In genomic region chr1:155348491-155348890, GRCm38 (mm10) we compare ENCODE assay signal across 24 mouse cellular contexts.
DNase-seq lines count a peak whose midpoint lies in the region; ATAC-seq and TF ChIP-seq lines count a peak whose summit lies in the region.
"Had no signal": no experiment of that assay in that cellular context is flagged by ENCODE, and none has a peak within 500 bp of the region (broad histone marks: within the 10 kb centered on the region; RNA-seq: fewer than 3 reads in every experiment).

No protein-coding gene starts in this region.

- H3K27ac ChIP-seq in forebrain, embryonic 16.5 days (ENCODE audit: low read length) = peak overlapping the region; percentile 51
- no peak overlapping the region for H3K27ac ChIP-seq in forebrain, postnatal 0 days (ENCODE audit: low read depth, low read length)
- H3K27ac ChIP-seq: forebrain, embryonic 12.5 days; heart, adult 2 months; heart, embryonic 10.5 days; heart, embryonic 13.5 days; hindbrain, embryonic 14.5 days; hindbrain, postnatal 0 days had no signal

- H3K4me2 ChIP-seq in forebrain, embryonic 16.5 days (ENCODE audit: low read length) = no peak overlapping the region
- no peak overlapping the region for H3K4me2 ChIP-seq in forebrain, postnatal 0 days (ENCODE audit: low read depth)
- H3K4me2 ChIP-seq: forebrain, embryonic 12.5 days; heart, embryonic 13.5 days; hindbrain, embryonic 14.5 days had no signal

- peaks cover 11% of the 10 kb centered on the region for H3K4me1 ChIP-seq in forebrain, embryonic 16.5 days (replicated peaks; ENCODE audit: control insufficient read depth, insufficient read depth, low read length)
- peaks cover 7% of the 10 kb centered on the region; the same call in 1 of the 2 replicates for H3K4me1 ChIP-seq in forebrain, postnatal 0 days (ENCODE audit: insufficient read depth)
- H3K4me1 ChIP-seq: forebrain, embryonic 12.5 days; heart, embryonic 10.5 days had no signal

- no peak for DNase-seq in forebrain, postnatal 0 days
- DNase-seq in 3134 (ENCODE audit: extremely low read depth, insufficient read length, low spot score) = peak; percentile 28
- DNase-seq in Muller cell, postnatal 12 days (ENCODE audit: inconsistent ontology term) = peak; percentile 92
- DNase-seq in fibroblast of lung, adult 2 months (ENCODE audit: low read depth) = peak; percentile 8
- no peak for DNase-seq in kidney, postnatal 25 days
- DNase-seq: adrenal gland, adult 8-10 months; adrenal gland, postnatal 25 days; cerebellum, adult 11-12 months; cerebellum, adult 8-10 months; cerebellum, postnatal 10 days; gastrocnemius, postnatal 25 days; heart, adult 2 months; heart, postnatal 14 days; heart, postnatal 4 days had no signal

- H3K27me3 ChIP-seq in forebrain, embryonic 16.5 days (replicated peaks; ENCODE audit: control insufficient read depth, insufficient read depth, low read length) = no peaks in the 10 kb centered on the region
- no peaks in the 10 kb centered on the region for H3K27me3 ChIP-seq in forebrain, postnatal 0 days (ENCODE audit: insufficient read depth, low read length)
- H3K27me3 ChIP-seq: forebrain, embryonic 12.5 days; heart, embryonic 13.5 days had no signal

- no peaks in the 10 kb centered on the region for H3K9me3 ChIP-seq in forebrain, embryonic 16.5 days (ENCODE audit: control insufficient read depth, low read length)
- no peaks in the 10 kb centered on the region for H3K9me3 ChIP-seq in forebrain, postnatal 0 days (ENCODE audit: low read length)
- H3K9me3 ChIP-seq: forebrain, embryonic 12.5 days; heart, embryonic 10.5 days; heart, embryonic 13.5 days had no signal

- no peak overlapping the region for H3K4me3 ChIP-seq in forebrain, embryonic 16.5 days (replicated peaks; ENCODE audit: low read length)
- no peak overlapping the region for H3K4me3 ChIP-seq in forebrain, postnatal 0 days (ENCODE audit: low read depth, low read length)
- H3K4me3 ChIP-seq: forebrain, embryonic 12.5 days; heart, adult 2 months; heart, embryonic 10.5 days; heart, embryonic 13.5 days had no signal

- no peak overlapping the region for H3K9ac ChIP-seq in forebrain, embryonic 16.5 days (replicated peaks; ENCODE audit: low read depth, low read length)
- no peak overlapping the region for H3K9ac ChIP-seq in forebrain, postnatal 0 days
- H3K9ac ChIP-seq: forebrain, embryonic 12.5 days; heart, embryonic 13.5 days; hindbrain, embryonic 14.5 days had no signal

- no peak for ATAC-seq in forebrain, embryonic 16.5 days
- ATAC-seq in forebrain, postnatal 0 days = no peak
- no peak for ATAC-seq in granulocyte monocyte progenitor cell, adult 5-6 weeks (replicated peaks; ENCODE audit: poor library complexity, severe bottlenecking)
- ATAC-seq: activated CD4-positive, CD25-positive, alpha-beta regulatory T cell, adult 4 months; hindbrain, postnatal 0 days; inflammation-experienced regulatory T-cells, adult 6 months; intestine, embryonic 16.5 days had no signal

- TF ChIP-seq CTCF in forebrain, postnatal 0 days (IDR thresholded peaks at IDR 0.05; ENCODE audit: low read depth) = no peak

- H3K36me3 ChIP-seq in forebrain, embryonic 16.5 days (ENCODE audit: control insufficient read depth, insufficient read depth) = no peaks in the 10 kb centered on the region
- H3K36me3 ChIP-seq in forebrain, postnatal 0 days (ENCODE audit: insufficient read depth) = no peaks in the 10 kb centered on the region
- H3K36me3 ChIP-seq: forebrain, embryonic 12.5 days; heart, embryonic 10.5 days had no signal

- WGBS in forebrain, embryonic 16.5 days = 63% methylated on average over 3 of the region's 3 CpGs
- whole genome bisulfite sequencing in forebrain, postnatal 0 days = 58% methylated on average over 3 of the region's 3 CpGs

Comparison
In these comparisons a context has a peak if more than half of its experiments do, and no peak if none do; other contexts are left out.
1. DNase-seq: peak in 3134 (single experiment), Muller cell, postnatal 12 days (single experiment) and fibroblast of lung, adult 2 months (single experiment); none in forebrain, postnatal 0 days (single experiment) and kidney, postnatal 25 days (0 of 2).